Mouse (Mus musculus): Measurements from ENCODE around the gene Hmgcs2. TPM values are rescaled to one million over a fixed set of nuclear protein-coding genes. Genes with fewer than 3 reads are reported as not detected.

The Hmgcs2 gene
- polyA plus RNA-seq, 1 experiment: not detected

- Histone ChIP-seq H3K9me3 (replicated peaks; ENCODE audit: control insufficient read depth, insufficient read depth, low read length, poor library complexity, severe bottlenecking) (no peaks in the 10 kb centered on the region), H3K9ac (ENCODE audit: low read depth, poor library complexity, severe bottlenecking) (no peak overlapping the region), H3K27ac (ENCODE audit: insufficient read depth, low read length) (no peak overlapping the region), H3K36me3 (ENCODE audit: control insufficient read depth, insufficient read depth, low read length, poor library complexity, severe bottlenecking) (no peaks in the 10 kb centered on the region), H3K4me1 (ENCODE audit: control insufficient read depth, insufficient read depth, low read length) (no peaks in the 10 kb centered on the region), H3K4me3 (ENCODE audit: low read depth, low read length) (no peak overlapping the region), H3K27me3 (ENCODE audit: control insufficient read depth, insufficient read depth, low read length, poor library complexity, severe bottlenecking) (no peaks in the 10 kb centered on the region)
- no peak for TF ChIP-seq CTCF (IDR thresholded peaks at IDR 0.05; ENCODE audit: low read depth, low read length)
- TF ChIP-seq EP300 (IDR thresholded peaks at IDR 0.05; ENCODE audit: insufficient read depth, low read depth, low read length): no peak
- no peak for TF ChIP-seq POLR2A (IDR thresholded peaks at IDR 0.05; ENCODE audit: insufficient read depth, low read length)
These were observed 13.0 kb upstream of the Hmgcs2 start for GRCm38 (mm10) chr3:98267249-98267651.

- no peak for TF ChIP-seq CTCF (IDR thresholded peaks at IDR 0.05; ENCODE audit: low read depth, low read length)
- no peak for TF ChIP-seq EP300 (IDR thresholded peaks at IDR 0.05; ENCODE audit: insufficient read depth, low read depth, low read length)
- no peak for TF ChIP-seq POLR2A (IDR thresholded peaks at IDR 0.05; ENCODE audit: insufficient read depth, low read length)
- no peaks in the 10 kb centered on the region for H3K4me1 ChIP-seq (ENCODE audit: control insufficient read depth, insufficient read depth, low read length)
- no peaks in the 10 kb centered on the region for H3K9me3 ChIP-seq (replicated peaks; ENCODE audit: control insufficient read depth, insufficient read depth, low read length, poor library complexity, severe bottlenecking)
- H3K9ac ChIP-seq (ENCODE audit: low read depth, poor library complexity, severe bottlenecking): no peak overlapping the region
- H3K27me3 ChIP-seq (ENCODE audit: control insufficient read depth, insufficient read depth, low read length, poor library complexity, severe bottlenecking): no peaks in the 10 kb centered on the region
- no peaks in the 10 kb centered on the region for H3K36me3 ChIP-seq (ENCODE audit: control insufficient read depth, insufficient read depth, low read length, poor library complexity, severe bottlenecking)
- no peak overlapping the region for H3K27ac ChIP-seq (ENCODE audit: insufficient read depth, low read length)
- H3K4me3 ChIP-seq (ENCODE audit: low read depth, low read length): no peak overlapping the region
These were observed 6.4 kb upstream of the Hmgcs2 start for GRCm38 (mm10) chr3:98273623-98274398.

DNA sequence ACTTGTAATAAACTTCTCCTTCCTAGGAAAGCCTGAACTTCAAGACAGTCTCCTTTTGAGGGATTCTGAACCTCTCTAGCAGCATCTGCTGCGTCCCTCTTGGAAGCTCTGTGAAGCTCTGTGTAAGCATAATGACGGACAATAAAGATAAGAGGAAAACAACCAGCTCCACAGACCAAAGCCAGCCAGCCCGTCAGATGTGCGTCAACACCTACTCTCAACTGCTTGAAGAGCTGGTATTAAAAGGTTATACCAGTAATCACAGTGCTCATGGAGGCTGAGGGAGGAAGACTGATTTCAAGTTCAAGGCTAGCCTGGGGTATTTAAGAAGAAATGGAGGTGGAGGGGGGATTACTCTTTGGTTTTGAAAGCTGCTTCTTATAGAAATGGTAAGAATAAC is 553 bp upstream of the Hmgcs2 start:
- H3K4me3 ChIP-seq (ENCODE audit: low read depth, low read length): no peak overlapping the region
- no peaks in the 10 kb centered on the region for H3K4me1 ChIP-seq (ENCODE audit: control insufficient read depth, insufficient read depth, low read length)
- H3K27ac ChIP-seq (ENCODE audit: insufficient read depth, low read length): no peak overlapping the region
- H3K9ac ChIP-seq (ENCODE audit: low read depth, poor library complexity, severe bottlenecking): no peak overlapping the region
- H3K9me3 ChIP-seq (replicated peaks; ENCODE audit: control insufficient read depth, insufficient read depth, low read length, poor library complexity, severe bottlenecking): no peaks in the 10 kb centered on the region; the same call in 1 of the 2 replicates
- H3K27me3 ChIP-seq (ENCODE audit: control insufficient read depth, insufficient read depth, low read length, poor library complexity, severe bottlenecking): no peaks in the 10 kb centered on the region
- no peaks in the 10 kb centered on the region for H3K36me3 ChIP-seq (ENCODE audit: control insufficient read depth, insufficient read depth, low read length, poor library complexity, severe bottlenecking)
- TF ChIP-seq EP300 (IDR thresholded peaks at IDR 0.05; ENCODE audit: insufficient read depth, low read depth, low read length) (no peak), POLR2A (IDR thresholded peaks at IDR 0.05; ENCODE audit: insufficient read depth, low read length) (no peak), CTCF (IDR thresholded peaks at IDR 0.05; ENCODE audit: low read depth, low read length) (no peak)

DNA sequence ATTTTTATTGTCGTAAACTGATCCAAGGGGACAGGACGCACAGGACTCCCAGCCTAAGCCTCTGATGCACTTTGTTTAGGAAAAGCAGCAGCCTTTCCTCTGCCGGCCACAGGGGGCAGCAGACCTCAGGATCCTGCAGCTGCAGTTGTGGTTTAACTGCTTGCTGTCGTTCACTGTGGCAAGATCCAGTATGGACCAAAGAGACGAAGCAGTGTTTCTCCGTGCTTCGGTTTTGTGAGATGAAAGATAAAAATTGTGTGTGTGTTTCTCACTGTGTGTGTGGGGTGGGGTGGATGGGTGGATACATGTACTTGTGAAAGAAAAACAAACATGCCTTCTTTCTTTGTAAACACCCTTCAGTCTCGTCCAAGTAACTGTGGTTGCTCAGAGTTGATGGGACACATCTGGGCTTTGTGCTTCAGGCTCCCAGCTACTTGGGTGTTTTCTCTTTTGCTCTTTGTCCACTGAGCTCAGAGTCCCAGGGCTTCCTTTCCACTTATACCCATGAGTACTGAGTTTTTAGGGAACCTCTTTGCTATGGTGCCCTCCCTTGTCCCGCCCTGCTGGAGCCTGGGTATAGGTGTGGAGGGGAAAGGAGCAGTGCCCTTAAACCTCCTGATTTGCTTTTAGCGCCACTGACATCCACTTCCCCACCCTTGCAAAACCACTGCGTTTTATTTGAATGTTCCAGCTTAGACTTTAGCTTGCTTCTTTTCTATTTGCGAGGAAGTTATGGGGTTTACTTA is 871 bp downstream of the Hmgcs2 start:
- no peak for TF ChIP-seq POLR2A (IDR thresholded peaks at IDR 0.05; ENCODE audit: insufficient read depth, low read length)
- TF ChIP-seq CTCF (IDR thresholded peaks at IDR 0.05; ENCODE audit: low read depth, low read length): peak; percentile 90
- no peak for TF ChIP-seq EP300 (IDR thresholded peaks at IDR 0.05; ENCODE audit: insufficient read depth, low read depth, low read length)
- Histone ChIP-seq H3K9me3 (replicated peaks; ENCODE audit: control insufficient read depth, insufficient read depth, low read length, poor library complexity, severe bottlenecking) (no peaks in the 10 kb centered on the region; the same call in 1 of the 2 replicates), H3K36me3 (ENCODE audit: control insufficient read depth, insufficient read depth, low read length, poor library complexity, severe bottlenecking) (no peaks in the 10 kb centered on the region), H3K4me3 (ENCODE audit: low read depth, low read length) (no peak overlapping the region), H3K27me3 (ENCODE audit: control insufficient read depth, insufficient read depth, low read length, poor library complexity, severe bottlenecking) (no peaks in the 10 kb centered on the region), H3K4me1 (ENCODE audit: control insufficient read depth, insufficient read depth, low read length) (no peaks in the 10 kb centered on the region), H3K9ac (ENCODE audit: low read depth, poor library complexity, severe bottlenecking) (no peak overlapping the region), H3K27ac (ENCODE audit: insufficient read depth, low read length) (no peak overlapping the region)

GRCm38 (mm10) chr3:98282422-98282821 is 2.2 kb downstream of the Hmgcs2 start:
- no peaks in the 10 kb centered on the region for H3K36me3 ChIP-seq (ENCODE audit: control insufficient read depth, insufficient read depth, low read length, poor library complexity, severe bottlenecking)
- H3K9me3 ChIP-seq (replicated peaks; ENCODE audit: control insufficient read depth, insufficient read depth, low read length, poor library complexity, severe bottlenecking): no peaks in the 10 kb centered on the region; the same call in 1 of the 2 replicates
- H3K27me3 ChIP-seq (ENCODE audit: control insufficient read depth, insufficient read depth, low read length, poor library complexity, severe bottlenecking): no peaks in the 10 kb centered on the region
- no peak overlapping the region for H3K27ac ChIP-seq (ENCODE audit: insufficient read depth, low read length)
- H3K4me3 ChIP-seq (ENCODE audit: low read depth, low read length): no peak overlapping the region
- TF ChIP-seq POLR2A (IDR thresholded peaks at IDR 0.05; ENCODE audit: insufficient read depth, low read length) (no peak), EP300 (IDR thresholded peaks at IDR 0.05; ENCODE audit: insufficient read depth, low read depth, low read length) (no peak), CTCF (IDR thresholded peaks at IDR 0.05; ENCODE audit: low read depth, low read length) (no peak)
- no peaks in the 10 kb centered on the region for H3K4me1 ChIP-seq (ENCODE audit: control insufficient read depth, insufficient read depth, low read length)
- no peak overlapping the region for H3K9ac ChIP-seq (ENCODE audit: low read depth, poor library complexity, severe bottlenecking)

DNA sequence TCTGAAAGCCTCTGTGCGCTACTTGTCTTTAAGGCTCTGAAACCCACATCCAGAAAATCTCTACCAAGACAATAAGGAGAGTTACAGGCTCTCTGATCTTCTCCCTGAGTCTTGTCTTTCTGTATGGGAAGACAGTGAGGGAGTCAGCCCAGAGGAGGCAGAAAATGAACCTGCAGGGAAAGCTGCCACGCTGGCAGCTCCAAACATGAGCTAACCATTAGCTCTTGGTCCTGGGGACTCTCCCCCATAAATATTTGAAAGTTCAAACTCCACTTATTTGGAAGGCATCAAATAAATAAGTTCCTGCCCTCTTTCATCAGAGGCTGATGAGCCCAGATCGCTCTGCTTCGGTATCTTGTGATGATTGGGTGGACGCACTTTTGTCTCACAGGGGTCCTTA is 3.0 kb downstream of the Hmgcs2 start:
- Histone ChIP-seq H3K27me3 (ENCODE audit: control insufficient read depth, insufficient read depth, low read length, poor library complexity, severe bottlenecking) (no peaks in the 10 kb centered on the region), H3K27ac (ENCODE audit: insufficient read depth, low read length) (no peak overlapping the region), H3K4me3 (ENCODE audit: low read depth, low read length) (no peak overlapping the region), H3K36me3 (ENCODE audit: control insufficient read depth, insufficient read depth, low read length, poor library complexity, severe bottlenecking) (no peaks in the 10 kb centered on the region), H3K4me1 (ENCODE audit: control insufficient read depth, insufficient read depth, low read length) (no peaks in the 10 kb centered on the region), H3K9ac (ENCODE audit: low read depth, poor library complexity, severe bottlenecking) (no peak overlapping the region), H3K9me3 (replicated peaks; ENCODE audit: control insufficient read depth, insufficient read depth, low read length, poor library complexity, severe bottlenecking) (no peaks in the 10 kb centered on the region; the same call in 1 of the 2 replicates)
- TF ChIP-seq EP300 (IDR thresholded peaks at IDR 0.05; ENCODE audit: insufficient read depth, low read depth, low read length): no peak
- no peak for TF ChIP-seq CTCF (IDR thresholded peaks at IDR 0.05; ENCODE audit: low read depth, low read length)
- no peak for TF ChIP-seq POLR2A (IDR thresholded peaks at IDR 0.05; ENCODE audit: insufficient read depth, low read length)

All from ES-Bruce4 (cell line).